Mouse (Mus musculus): ENCODE measurements at regions not wholly inside any gene's neighbourhood (a gene's known extent, or its start where the extent isn't known, plus 50 kb on each side); places are given as distances from the start of the nearest gene placed in this dataset.

DNA sequence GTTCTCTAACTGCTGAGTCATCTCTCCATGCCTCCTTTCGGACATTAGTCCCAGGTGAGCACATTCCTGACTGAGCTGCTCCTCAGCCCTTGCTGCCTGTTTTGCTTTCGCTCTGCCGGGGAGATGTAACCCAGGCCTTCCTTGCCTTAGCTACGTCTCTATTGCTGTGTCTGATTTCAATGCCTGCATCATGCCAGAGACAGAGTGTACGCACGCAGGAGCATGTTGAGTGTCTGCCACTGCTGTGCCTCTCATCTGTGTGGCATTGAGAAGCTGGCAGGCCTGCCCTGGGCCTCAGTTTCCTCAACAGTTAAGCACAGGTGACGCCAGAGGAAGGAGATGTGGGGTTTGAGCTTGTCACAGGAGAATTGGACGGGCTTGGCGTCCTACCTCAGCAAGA is 55.7 kb upstream of the Eef2kmt start:
- TF ChIP-seq SMC3 (IDR thresholded peaks at IDR 0.05; ENCODE audit: low read depth, low read length): no peak
- TF ChIP-seq CTCF (IDR thresholded peaks at IDR 0.05 in 2 of 3, conservative IDR thresholded peaks at IDR 0.05 in 1 of 3; ENCODE audit: control insufficient read depth in 1 of 3, insufficient read depth in 1 of 3, low read depth in 2 of 3, low read length in 3 of 3, poor library complexity in 1 of 3, severe bottlenecking in 1 of 3): no peak
- no peak for TF ChIP-seq USF1 (IDR thresholded peaks at IDR 0.05; ENCODE audit: low read depth, low read length)
